Mouse (Mus musculus) thymus, adult 2 months (tissue): ENCODE measurements around the gene Lamb2. TPM values are rescaled to one million over a fixed set of nuclear protein-coding genes. Genes with fewer than 3 reads are reported as not detected.
A peak's percentile ranks its signal among the peaks of the same experiment; 100 is the strongest.

Experiments used
- DNase-seq: peaks from one replicate; pipeline ENCODE4 v3.0.0; 2021
- H3K27ac ChIP-seq: fragments of 200-500 bp; 2 replicates; pipeline ENCODE4 v1.5.1; 2012; ENCODE audit warnings: low read length, control low read depth; ENCODE audit not compliant: control insufficient read depth, insufficient read depth
- H3K27me3 ChIP-seq: fragments of 200-500 bp; 2 replicates; pipeline ENCODE4 v1.6.1; 2012; ENCODE audit warnings: mild to moderate bottlenecking, low read length, moderate library complexity, mixed read lengths; ENCODE audit not compliant: control insufficient read depth, insufficient read depth
- H3K36me3 ChIP-seq: fragments of 200-500 bp; 2 replicates; pipeline ENCODE4 v1.6.1; 2012; ENCODE audit warnings: mild to moderate bottlenecking, low read length, moderate library complexity; ENCODE audit not compliant: control insufficient read depth, insufficient read depth
- H3K4me1 ChIP-seq: fragments of 200-500 bp; replicated peaks from 2 replicates; pipeline ENCODE4 v1.6.1; 2012; ENCODE audit warnings: low read length; ENCODE audit not compliant: control insufficient read depth, insufficient read depth
- H3K4me3 ChIP-seq: fragments of 200-500 bp; 2 replicates; pipeline ENCODE4 v1.5.1; 2012; ENCODE audit warnings: mild to moderate bottlenecking, low read length, control low read depth, moderate library complexity; ENCODE audit not compliant: control insufficient read depth, insufficient read depth
- CTCF ChIP-seq: fragments of 200-500 bp; IDR thresholded peaks from 2 replicates; pipeline ENCODE4 v1.5.1; 2012; ENCODE audit warnings: mild to moderate bottlenecking, control low read depth, low read length, moderate library complexity, borderline replicate concordance; ENCODE audit not compliant: control insufficient read depth, poor library complexity, insufficient read depth; ENCODE audit errors: extremely low read depth
- POLR2A ChIP-seq: fragments of 200-500 bp; IDR thresholded peaks from 2 replicates; pipeline ENCODE4 v1.6.1; 2012; ENCODE audit warnings: mild to moderate bottlenecking, low read length, control low read depth, moderate library complexity; ENCODE audit not compliant: control insufficient read depth, poor library complexity, insufficient read depth; ENCODE audit errors: extremely low read depth
- WGBS: fragments of 180-500 bp; shearing (Covaris S2); methylation state at CpG from one replicate; pipeline ENCODE4 v1.1.7; 2018; 5-methylcytosine and 5-hydroxymethylcytosine counted together
- polyA plus RNA-seq: library from polyadenylated mRNA; depleted of rRNA; stranded (reverse); fragments of >200 nt; gene quantifications from 2 replicates; pipeline ENCODE4 v1.2.3, GENCODE M21; 2012; rRNA removed

Lamb2 gene
- polyA plus RNA-seq, 1 experiment: 33.7 TPM

DNA sequence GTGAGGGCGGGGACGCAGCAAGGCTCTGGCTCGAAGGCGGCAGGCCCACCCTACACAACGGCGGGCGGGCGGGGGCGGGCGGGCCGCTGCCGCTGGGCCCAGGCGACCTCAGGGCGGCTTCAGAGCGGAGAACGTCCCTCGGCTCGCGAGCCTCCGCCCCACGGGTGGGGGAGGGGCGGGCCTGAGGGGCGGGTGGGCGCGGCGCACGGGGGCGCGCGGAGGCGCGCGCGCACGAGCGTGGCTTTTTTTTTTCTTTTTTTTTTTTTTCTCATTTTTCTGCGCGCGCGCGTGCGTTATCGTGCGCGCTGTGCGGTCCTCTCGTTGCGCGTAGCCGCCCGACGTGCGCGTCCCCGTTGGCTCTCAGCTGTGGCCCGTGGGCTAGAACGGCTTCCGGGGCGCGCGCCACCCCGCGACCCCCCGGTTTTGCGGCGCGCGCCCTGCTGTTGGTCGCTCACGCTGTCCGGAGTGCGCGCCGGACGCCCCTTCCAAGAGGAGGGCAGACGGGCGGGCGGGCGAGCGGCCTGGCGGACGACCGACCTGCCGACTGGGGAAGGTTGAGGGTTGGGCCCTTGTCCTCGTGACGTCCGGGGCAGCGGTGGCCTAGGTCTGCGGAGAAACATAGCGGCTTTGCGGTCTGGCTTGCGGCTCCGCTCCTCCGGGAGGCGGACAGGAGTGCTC, 37.9 kb downstream of the Lamb2 start:
- TF ChIP-seq CTCF: no peak
- TF ChIP-seq POLR2A: no peak
- H3K36me3 ChIP-seq: peaks cover 27% of the 10 kb centered on the region; the same call in 1 of the 2 replicates
- no peaks in the 10 kb centered on the region for H3K27me3 ChIP-seq
- peak overlapping the region; percentile 75 for H3K27ac ChIP-seq
- peak; percentile 89 for DNase-seq
- under 1% methylated on average over 86 of the region's 95 CpGs for WGBS
- H3K4me3 ChIP-seq: peak overlapping the region; percentile 76
- H3K4me1 ChIP-seq: peaks cover 5% of the 10 kb centered on the region; the same call in 1 of the 2 replicates

DNA sequence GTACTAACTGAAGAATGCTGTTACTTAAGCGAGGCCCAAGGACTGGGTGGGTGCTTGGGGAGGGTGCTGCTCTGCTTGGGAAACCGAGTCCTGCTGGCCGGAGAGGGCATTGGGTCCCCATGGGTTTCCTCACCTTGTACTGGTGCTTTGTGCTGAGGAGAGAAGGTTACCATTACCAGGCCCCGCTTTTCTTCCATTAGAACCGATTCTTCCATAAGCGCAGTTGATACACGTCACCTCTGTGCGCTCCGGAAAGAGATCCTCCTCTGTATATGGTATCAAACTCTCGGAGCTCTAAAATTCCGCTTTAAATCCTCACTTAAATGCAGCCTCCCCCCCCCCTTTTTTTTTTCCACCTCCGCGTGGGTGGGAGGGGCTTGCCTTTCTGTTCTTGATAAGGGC, 38.4 kb downstream of the Lamb2 start:
- Histone ChIP-seq H3K4me3 (peak overlapping the region; percentile 76), H3K36me3 (peaks cover 22% of the 10 kb centered on the region; the same call in 1 of the 2 replicates), H3K4me1 (peaks cover 5% of the 10 kb centered on the region; the same call in 1 of the 2 replicates), H3K27ac (peak overlapping the region; percentile 75), H3K27me3 (no peaks in the 10 kb centered on the region)
- TF ChIP-seq POLR2A (no peak), CTCF (no peak)
- under 1% methylated on average over 13 of the region's 13 CpGs for WGBS
- no peak for DNase-seq

DNA sequence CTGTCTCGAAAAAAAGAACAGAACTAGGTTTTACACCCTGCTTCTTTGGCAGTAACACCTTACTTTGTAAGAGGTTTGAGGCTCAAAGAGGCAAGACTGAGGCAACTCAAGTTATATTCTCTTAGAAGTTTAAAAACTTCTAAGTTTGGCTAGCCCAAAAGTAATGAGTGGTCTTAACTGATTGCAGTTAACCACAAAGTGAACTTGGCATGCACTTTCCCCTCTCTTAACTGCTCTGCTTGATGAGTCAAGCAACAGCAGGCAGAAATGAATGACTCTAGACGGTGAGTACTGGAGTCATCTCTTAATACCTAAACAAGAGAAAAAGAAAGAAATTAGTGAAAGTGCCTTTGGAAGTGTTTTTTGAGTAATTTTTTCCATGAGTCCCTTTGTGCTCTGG, 42.1 kb downstream of the Lamb2 start:
- Histone ChIP-seq H3K4me1 (no peaks in the 10 kb centered on the region), H3K36me3 (no peaks in the 10 kb centered on the region; the same call in 1 of the 2 replicates), H3K27me3 (no peaks in the 10 kb centered on the region), H3K4me3 (no peak overlapping the region), H3K27ac (no peak overlapping the region)
- TF ChIP-seq CTCF: no peak
- 78% methylated on average over 2 of the region's 2 CpGs for WGBS
- DNase-seq: no peak

DNA sequence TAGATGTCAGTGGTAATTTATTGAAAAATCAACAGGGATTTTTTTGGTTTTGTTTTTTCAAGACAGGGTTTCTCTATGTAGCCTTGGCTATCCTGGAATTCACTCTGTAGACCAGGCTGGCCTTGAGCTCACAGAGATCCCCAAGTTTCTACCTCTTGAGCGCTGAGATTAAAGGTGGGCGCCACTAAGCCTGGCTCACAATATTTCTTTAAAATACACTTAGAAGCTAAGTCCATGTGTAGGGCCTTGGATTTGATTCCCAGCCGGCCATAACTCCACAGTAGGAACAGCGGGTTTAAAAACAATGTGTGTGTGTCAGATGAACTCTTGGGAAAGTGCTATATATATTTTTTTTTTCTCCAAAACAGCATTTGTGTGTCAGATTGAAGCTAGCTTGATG, 43.8 kb downstream of the Lamb2 start:
- no peak overlapping the region for H3K4me3 ChIP-seq
- H3K36me3 ChIP-seq: peaks cover 5% of the 10 kb centered on the region
- H3K4me1 ChIP-seq: no peaks in the 10 kb centered on the region
- H3K27me3 ChIP-seq: no peaks in the 10 kb centered on the region
- no peak for DNase-seq
- H3K27ac ChIP-seq: no peak overlapping the region
- TF ChIP-seq POLR2A (no peak), CTCF (no peak)
- WGBS: 97% methylated on average over 4 of the region's 4 CpGs

DNA sequence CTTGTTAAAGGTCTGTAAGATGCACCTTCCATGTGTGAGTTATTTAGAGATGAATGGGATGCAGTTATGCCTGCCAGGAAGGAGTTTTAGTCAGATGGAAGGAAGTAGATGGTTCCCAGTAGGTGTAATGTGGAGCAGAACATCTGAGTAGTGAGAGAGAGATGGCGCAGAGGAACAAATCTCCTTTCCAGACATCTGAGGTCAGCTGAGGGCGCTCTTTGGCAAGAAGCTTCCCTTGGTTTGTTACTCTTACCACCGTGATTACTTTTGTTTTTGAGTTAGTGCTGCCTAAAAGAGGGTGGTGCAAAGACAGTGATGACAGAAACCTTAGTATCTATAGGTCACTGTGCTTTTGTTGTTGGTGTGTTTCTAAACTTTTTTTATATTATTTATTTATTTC, 45.9 kb downstream of the Lamb2 start:
- no peak overlapping the region for H3K27ac ChIP-seq
- H3K27me3 ChIP-seq: no peaks in the 10 kb centered on the region
- no peaks in the 10 kb centered on the region for H3K4me1 ChIP-seq
- peaks cover 25% of the 10 kb centered on the region for H3K36me3 ChIP-seq
- H3K4me3 ChIP-seq: no peak overlapping the region
- WGBS: 83% methylated on average over 3 of the region's 3 CpGs
- TF ChIP-seq POLR2A: no peak
- DNase-seq: no peak

DNA sequence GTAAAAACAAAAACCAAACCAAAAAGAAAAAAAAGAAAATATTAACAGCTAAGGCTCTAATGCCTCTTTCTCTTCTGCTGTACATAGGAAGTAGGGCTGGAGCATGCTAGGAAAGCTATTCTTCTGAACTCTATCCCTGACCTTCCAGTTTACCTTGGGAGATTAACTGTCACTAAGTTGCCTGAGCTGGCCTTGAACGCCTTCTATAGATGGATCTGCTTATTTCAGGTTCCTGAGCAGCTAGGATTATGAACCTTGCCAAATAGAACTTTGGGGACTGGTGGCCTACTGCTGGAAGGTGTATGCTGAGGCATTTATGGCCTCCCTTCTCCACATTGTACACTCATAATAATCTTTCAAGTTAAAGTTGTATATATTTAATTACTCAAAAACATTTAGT, 51.4 kb downstream of the Lamb2 start:
- DNase-seq: no peak
- H3K27ac ChIP-seq: no peak overlapping the region
- H3K27me3 ChIP-seq: no peaks in the 10 kb centered on the region
- 97% methylated on average over 1 of the region's 1 CpGs for WGBS
- H3K4me1 ChIP-seq: no peaks in the 10 kb centered on the region
- no peak for TF ChIP-seq CTCF
- no peak for TF ChIP-seq POLR2A
- no peak overlapping the region for H3K4me3 ChIP-seq
- H3K36me3 ChIP-seq: peaks cover 72% of the 10 kb centered on the region

DNA sequence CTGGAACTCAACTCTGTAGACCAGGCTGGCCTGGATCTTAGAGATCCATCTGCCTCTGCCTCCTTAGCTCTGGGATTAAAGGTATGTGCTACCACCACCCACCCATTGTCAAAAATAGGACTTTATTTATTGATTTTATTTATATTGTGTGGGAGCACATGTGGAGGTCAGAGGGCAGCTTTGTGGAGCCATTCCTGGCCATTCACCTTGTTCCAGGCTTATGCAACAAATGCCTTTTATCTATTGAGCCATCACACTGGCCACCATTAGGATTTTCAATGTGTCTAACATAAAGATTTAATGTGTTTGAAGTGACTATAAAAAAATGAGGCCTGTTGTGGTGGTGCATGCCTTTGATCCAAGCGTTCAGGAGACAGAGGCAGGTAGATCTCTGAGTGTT, 52.0 kb downstream of the Lamb2 start:
- Histone ChIP-seq H3K36me3 (peaks cover 74% of the 10 kb centered on the region), H3K27ac (no peak overlapping the region)
- WGBS: 91% methylated on average over 1 of the region's 1 CpGs

More for the DNA sequence above, 52.0 kb downstream of the Lamb2 start:
- no peaks in the 10 kb centered on the region for H3K27me3 ChIP-seq
- no peaks in the 10 kb centered on the region for H3K4me1 ChIP-seq
- H3K4me3 ChIP-seq: no peak overlapping the region
- DNase-seq: no peak
- TF ChIP-seq CTCF: no peak
- no peak for TF ChIP-seq POLR2A

Other genes starting within 250 kb of the Lamb2 start
- gene Dag1, start 215.8 kb upstream of the Lamb2 start, polyA plus RNA-seq: 25.4 and 27.0 TPM in 2 replicates
- gene Nicn1, start 189.3 kb upstream of the Lamb2 start, polyA plus RNA-seq: 9.0 and 9.2 TPM in 2 replicates
- gene Amt, start 182.9 kb upstream of the Lamb2 start, polyA plus RNA-seq: 3.2 and 4.4 TPM in 2 replicates
- gene Rhoa, start 173.6 kb upstream of the Lamb2 start, polyA plus RNA-seq: 148 and 178 TPM in 2 replicates
- 31.1 and 43.4 TPM in 2 replicates for gene Tcta, start 173.6 kb upstream of the Lamb2 start, polyA plus RNA-seq
- gene Gpx1, start 140.8 kb upstream of the Lamb2 start, polyA plus RNA-seq: 800 and 899 TPM in 2 replicates
- gene Usp4, start 131.9 kb upstream of the Lamb2 start, polyA plus RNA-seq: 100 and 104 TPM in 2 replicates
- gene 1700102P08Rik, start 86.9 kb upstream of the Lamb2 start, polyA plus RNA-seq: 0.70 and 1.9 TPM in 2 replicates
- gene Ccdc36, start 51.3 kb upstream of the Lamb2 start, polyA plus RNA-seq: 0.09 and 0.12 TPM in 2 replicates
- gene BC048562, start 43.3 kb upstream of the Lamb2 start, polyA plus RNA-seq: not detected in 2 replicates
- 39.6 and 40.2 TPM in 2 replicates for gene Ccdc71, start 19.2 kb upstream of the Lamb2 start, polyA plus RNA-seq
- 16.9 and 21.0 TPM in 2 replicates for gene Klhdc8b, start 18.2 kb upstream of the Lamb2 start, polyA plus RNA-seq
- gene Usp19, start 10.9 kb downstream of the Lamb2 start, polyA plus RNA-seq: 318 and 335 TPM in 2 replicates
- gene Qars, start 28.0 kb downstream of the Lamb2 start, polyA plus RNA-seq: 376 and 382 TPM in 2 replicates
- gene Qrich1, start 37.1 kb downstream of the Lamb2 start, polyA plus RNA-seq: 200 and 225 TPM in 2 replicates
- 160 and 200 TPM in 2 replicates for gene Impdh2, start 80.5 kb downstream of the Lamb2 start, polyA plus RNA-seq
- 65.5 and 74.2 TPM in 2 replicates for gene Ndufaf3, start 87.7 kb downstream of the Lamb2 start, polyA plus RNA-seq
- gene Dalrd3, start 90.2 kb downstream of the Lamb2 start, polyA plus RNA-seq: 418 and 504 TPM in 2 replicates
- 106 and 112 TPM in 2 replicates for gene Wdr6, start 99.0 kb downstream of the Lamb2 start, polyA plus RNA-seq
- gene P4htm, start 117.9 kb downstream of the Lamb2 start, polyA plus RNA-seq: 6.6 and 10.5 TPM in 2 replicates
- gene Arih2, start 169.7 kb downstream of the Lamb2 start, polyA plus RNA-seq: 56.0 and 63.0 TPM in 2 replicates
- gene Slc25a20, start 182.4 kb downstream of the Lamb2 start, polyA plus RNA-seq: 19.8 and 24.7 TPM in 2 replicates
- gene Prkar2a, start 209.6 kb downstream of the Lamb2 start, polyA plus RNA-seq: 5.7 and 5.8 TPM in 2 replicates